Mouse (Mus musculus) erythroblast, embryonic 14.5 days (primary cell): ENCODE data around the gene Fasn.

ENCODE experiments used
- GATA1 ChIP-seq: IDR thresholded peaks from 2 replicates; pipeline ENCODE4 v1.6.1; 2012; ENCODE audit warnings: low read length, inconsistent platforms, mixed read lengths
- TAL1 ChIP-seq: IDR thresholded peaks from 3 replicates; pipeline ENCODE4 v1.6.1; 2012; ENCODE audit warnings: low read length, inconsistent platforms, mixed read lengths

- TF ChIP-seq TAL1 (no peak), GATA1 (no peak)
These were observed 3.0 kb downstream of the Fasn start for GRCm38 (mm10) chr11:120821076-120821922.
